Mouse (Mus musculus) midbrain, embryonic 16.5 days (tissue): ENCODE measurements around the gene Gpatch4. TPM values are rescaled to one million over a fixed set of nuclear protein-coding genes. Genes with fewer than 3 reads are reported as not detected.

ENCODE experiments used
- ATAC-seq: fragments of 200-750 bp; cut with Nextera tagmentation; 2 replicates; pipeline ENCODE4 v1.8.0; 2017; ENCODE audit warnings: moderate TSS enrichment
- H3K27ac ChIP-seq: fragments of 300-500 bp; sonication (generic); 2 replicates; pipeline ENCODE4 v1.5.1; 2014; ENCODE audit warnings: mild to moderate bottlenecking, low read length, mixed read lengths
- H3K27me3 ChIP-seq: fragments of 300-500 bp; sonication (generic); 2 replicates; pipeline ENCODE4 v1.6.1; 2014; ENCODE audit warnings: low read depth, low read length, mixed read lengths; ENCODE audit not compliant: control insufficient read depth, insufficient read depth
- H3K36me3 ChIP-seq: fragments of 300-500 bp; sonication (generic); 2 replicates; pipeline ENCODE4 v1.6.1; 2014; ENCODE audit warnings: mild to moderate bottlenecking, low read length, moderate library complexity, mixed read lengths; ENCODE audit not compliant: control insufficient read depth, insufficient read depth
- H3K4me1 ChIP-seq: fragments of 300-500 bp; sonication (generic); 2 replicates; pipeline ENCODE4 v1.6.1; 2014; ENCODE audit warnings: mild to moderate bottlenecking, low read length, mixed read lengths; ENCODE audit not compliant: control insufficient read depth, insufficient read depth
- H3K4me2 ChIP-seq: fragments of 300-500 bp; sonication (generic); 2 replicates; pipeline ENCODE4 v1.6.1; 2014; ENCODE audit warnings: mild to moderate bottlenecking, low read length, mixed read lengths
- H3K4me3 ChIP-seq: fragments of 300-500 bp; sonication (generic); 2 replicates; pipeline ENCODE4 v1.5.1; 2014; ENCODE audit warnings: low read depth, mild to moderate bottlenecking, low read length, moderate library complexity, mixed read lengths
- H3K9ac ChIP-seq: fragments of 300-500 bp; sonication (generic); 2 replicates; pipeline ENCODE4 v1.6.1; 2014; ENCODE audit warnings: low read depth, low read length, mixed read lengths
- H3K9me3 ChIP-seq: fragments of 300-500 bp; sonication (generic); replicated peaks from 2 replicates; pipeline ENCODE4 v1.6.1; 2014; ENCODE audit warnings: mild to moderate bottlenecking, low read length, mixed read lengths; ENCODE audit not compliant: control insufficient read depth, poor library complexity, severe bottlenecking
- WGBS: fragments of 180-500 bp; shearing (Covaris S2); extraction: QIAGEN DNeasy Blood & Tissue Kit; methylation state at CpG from one replicate; pipeline ENCODE4 v1.1.7; 2014; 5-methylcytosine and 5-hydroxymethylcytosine counted together
- polyA plus RNA-seq: library from polyadenylated mRNA; unstranded; fragments of >200 nt; fragmentation: Nextera tagmentation; extraction: Ambion mirVana; gene quantifications from 2 replicates; pipeline ENCODE4 v1.2.1, GENCODE M21; 2015

Gpatch4 gene
- 30.4 and 35.9 TPM in 2 replicates for polyA plus RNA-seq

DNA sequence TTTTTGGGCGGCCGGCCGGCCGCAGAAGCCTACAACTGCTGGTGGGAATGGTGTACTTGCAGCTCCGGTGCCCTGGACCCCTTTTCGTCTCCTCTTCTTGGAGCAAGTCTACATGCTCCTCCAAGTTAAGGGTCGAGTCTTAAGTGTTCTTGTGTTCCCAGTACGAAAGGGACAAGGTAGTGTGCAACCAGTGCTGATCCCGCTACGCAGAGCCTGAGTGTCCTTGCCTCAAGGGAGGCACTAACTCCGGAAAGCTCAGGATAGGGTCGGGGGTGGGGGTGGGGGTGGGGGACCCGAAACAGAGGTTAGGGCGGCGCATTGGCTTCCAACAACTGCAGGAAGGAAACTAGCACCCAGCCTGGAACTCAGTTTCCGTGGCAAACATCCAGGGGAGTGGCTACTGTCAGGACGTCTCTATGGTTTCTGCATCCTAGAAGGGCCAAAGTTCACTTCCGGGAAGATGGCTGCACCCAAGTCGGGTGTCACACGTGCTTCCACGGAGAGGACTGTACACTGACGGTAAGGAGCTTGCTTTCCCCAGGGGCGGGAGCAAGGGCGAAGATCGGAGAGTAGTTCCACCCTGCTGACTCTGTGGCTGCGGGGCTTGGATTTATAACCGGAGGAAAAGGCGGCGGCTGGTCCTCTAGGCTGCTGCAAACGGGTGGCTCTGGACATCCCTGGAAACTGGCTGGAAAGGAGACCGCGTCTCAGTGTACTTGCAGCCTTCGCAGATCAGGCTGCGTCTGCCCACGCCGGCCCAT lies at the start of gene Gpatch4:
Gene Gpatch4 (plus strand): TSS at position 448 of the 761 bp plus-strand sequence.
- peaks cover 11% of the 10 kb centered on the region for H3K27me3 ChIP-seq
- H3K4me1 ChIP-seq, result peaks cover 15% of the 10 kb centered on the region
- peak; percentile 96 for ATAC-seq
- no peaks in the 10 kb centered on the region for H3K9me3 ChIP-seq
- peak within 1 kb of the TSS; percentile 64 for H3K27ac ChIP-seq
- peak within 1 kb of the TSS; percentile 61 for H3K4me3 ChIP-seq
- peak within 1 kb of the TSS; percentile 58 for H3K4me2 ChIP-seq
- peak within 1 kb of the TSS; percentile 67 for H3K9ac ChIP-seq
- H3K36me3 ChIP-seq, result no peaks in the 10 kb centered on the region
- WGBS, result 10% methylated on average over 36 of the region's 36 CpGs

DNA sequence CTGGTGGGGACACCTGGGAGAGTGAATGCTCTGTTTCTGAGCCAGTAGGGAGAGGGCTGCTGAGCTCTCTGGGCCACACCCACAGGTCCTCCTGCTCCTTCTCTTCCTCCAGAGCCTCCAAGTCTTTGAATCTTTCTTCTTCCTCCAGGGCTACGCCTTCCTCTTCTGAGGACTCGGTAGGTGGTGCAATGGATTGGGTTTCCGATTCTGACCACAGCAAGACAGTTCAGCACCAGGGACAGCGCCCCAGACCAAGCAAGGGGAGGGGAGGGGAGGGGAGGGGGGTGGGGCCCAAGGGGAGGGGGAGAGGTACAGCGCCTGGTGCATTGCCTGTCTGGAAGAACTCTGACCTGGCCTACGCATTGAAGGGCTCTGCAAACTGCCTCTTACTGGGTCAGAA lies 49.5 kb upstream of the Gpatch4 start:
- H3K9ac ChIP-seq, result no peak overlapping the region
- peaks cover 55% of the 10 kb centered on the region for H3K27me3 ChIP-seq
- no peaks in the 10 kb centered on the region for H3K9me3 ChIP-seq
- no peak overlapping the region for H3K4me2 ChIP-seq
- no peaks in the 10 kb centered on the region for H3K36me3 ChIP-seq
- ATAC-seq, result no peak
- H3K4me1 ChIP-seq, result peaks cover 9% of the 10 kb centered on the region
- H3K27ac ChIP-seq, result no peak overlapping the region
- WGBS, result 3% methylated on average over 6 of the region's 6 CpGs
- H3K4me3 ChIP-seq, result no peak overlapping the region

DNA sequence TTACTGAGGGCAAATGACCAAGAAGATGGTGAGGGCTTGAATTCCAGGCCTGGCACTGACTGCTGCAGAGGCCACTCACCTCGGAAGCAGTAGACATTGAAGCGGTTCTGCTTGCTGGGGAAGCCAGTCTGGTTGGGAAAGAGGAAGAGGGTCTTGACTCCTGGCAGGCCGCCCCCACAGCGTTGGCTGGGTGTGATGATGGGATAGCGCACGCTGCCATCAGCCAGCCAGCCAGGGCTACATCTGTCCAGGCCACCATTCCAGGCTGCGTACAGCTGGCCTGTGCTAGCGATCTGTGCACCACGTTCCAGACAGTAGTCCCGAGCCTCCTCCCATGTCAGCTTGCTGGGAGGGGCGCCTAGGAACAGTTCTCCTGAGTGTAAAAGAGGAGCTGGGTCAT lies 47.6 kb upstream of the Gpatch4 start:
- Histone ChIP-seq H3K9ac (no peak overlapping the region), H3K27me3 (peaks cover 72% of the 10 kb centered on the region), H3K9me3 (no peaks in the 10 kb centered on the region), H3K36me3 (no peaks in the 10 kb centered on the region), H3K4me1 (peaks cover 21% of the 10 kb centered on the region), H3K4me3 (no peak overlapping the region), H3K4me2 (no peak overlapping the region), H3K27ac (no peak overlapping the region)
- WGBS, result 25% methylated on average over 11 of the region's 11 CpGs
- ATAC-seq, result no peak

GRCm38 (mm10) chr3:87996401-87996800 lies 46.5 kb upstream of the Gpatch4 start:
- Histone ChIP-seq H3K4me2 (peak overlapping the region; percentile 87), H3K27ac (no peak overlapping the region), H3K9me3 (no peaks in the 10 kb centered on the region), H3K4me1 (peaks cover 26% of the 10 kb centered on the region), H3K36me3 (no peaks in the 10 kb centered on the region), H3K4me3 (peak overlapping the region; percentile 46), H3K9ac (no peak overlapping the region), H3K27me3 (peaks cover 82% of the 10 kb centered on the region)
- no peak for ATAC-seq
- 2% methylated on average over 15 of the region's 15 CpGs for WGBS

- no peaks in the 10 kb centered on the region for H3K9me3 ChIP-seq
- H3K27me3 ChIP-seq, result peaks cover 87% of the 10 kb centered on the region
- H3K4me1 ChIP-seq, result peaks cover 28% of the 10 kb centered on the region
- no peak for ATAC-seq
- peak overlapping the region; percentile 46 for H3K4me3 ChIP-seq
- 1% methylated on average over 49 of the region's 49 CpGs for WGBS
- no peak overlapping the region for H3K27ac ChIP-seq
- H3K36me3 ChIP-seq, result no peaks in the 10 kb centered on the region
- H3K4me2 ChIP-seq, result peak overlapping the region; percentile 87
- H3K9ac ChIP-seq, result peak overlapping the region; percentile 64
These were observed 45.8 kb upstream of the Gpatch4 start for GRCm38 (mm10) chr3:87996971-87997614.

DNA sequence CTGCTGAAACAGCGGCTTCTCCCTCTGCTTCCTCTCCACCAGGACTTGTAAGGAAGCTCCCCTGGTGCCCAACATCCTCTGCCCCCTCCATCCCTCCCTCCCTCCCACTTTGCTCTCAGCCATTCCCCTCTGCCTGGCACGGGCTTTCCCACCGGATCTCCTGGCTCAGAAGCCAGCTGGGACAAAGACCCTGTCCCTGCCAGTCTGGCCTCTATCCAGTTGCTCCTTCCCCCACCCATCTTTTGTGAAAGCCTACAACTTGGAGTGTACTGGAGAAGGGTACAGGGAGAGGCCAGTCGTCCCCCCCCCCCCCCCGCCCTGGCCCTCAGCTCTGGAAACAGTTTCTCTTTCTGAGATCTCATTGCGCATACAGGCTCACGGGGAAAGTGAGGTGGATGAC lies 44.2 kb upstream of the Gpatch4 start:
- H3K9ac ChIP-seq, result no peak overlapping the region

GRCm38 (mm10) chr3:87999243-87999895 lies 43.5 kb upstream of the Gpatch4 start:
- Histone ChIP-seq H3K9me3 (no peaks in the 10 kb centered on the region), H3K4me2 (peak overlapping the region; percentile 91), H3K27me3 (peaks cover 81% of the 10 kb centered on the region), H3K4me1 (peaks cover 29% of the 10 kb centered on the region), H3K36me3 (no peaks in the 10 kb centered on the region), H3K9ac (peak overlapping the region; percentile 55), H3K4me3 (peak overlapping the region; percentile 45), H3K27ac (peak overlapping the region; percentile 50)
- ATAC-seq, result no peak
- under 1% methylated on average over 38 of the region's 38 CpGs for WGBS

More for the DNA sequence above, 44.2 kb upstream of the Gpatch4 start:
- H3K36me3 ChIP-seq, result no peaks in the 10 kb centered on the region
- H3K4me3 ChIP-seq, result peak overlapping the region; percentile 45
- H3K27ac ChIP-seq, result no peak overlapping the region; the same call in 1 of the 2 replicates
- peaks cover 86% of the 10 kb centered on the region for H3K27me3 ChIP-seq
- peak; percentile 55; the same call in 1 of the 2 replicates for ATAC-seq
- no peak overlapping the region for H3K4me2 ChIP-seq
- H3K9me3 ChIP-seq, result no peaks in the 10 kb centered on the region
- peaks cover 29% of the 10 kb centered on the region for H3K4me1 ChIP-seq
- 4% methylated on average over 6 of the region's 7 CpGs for WGBS

DNA sequence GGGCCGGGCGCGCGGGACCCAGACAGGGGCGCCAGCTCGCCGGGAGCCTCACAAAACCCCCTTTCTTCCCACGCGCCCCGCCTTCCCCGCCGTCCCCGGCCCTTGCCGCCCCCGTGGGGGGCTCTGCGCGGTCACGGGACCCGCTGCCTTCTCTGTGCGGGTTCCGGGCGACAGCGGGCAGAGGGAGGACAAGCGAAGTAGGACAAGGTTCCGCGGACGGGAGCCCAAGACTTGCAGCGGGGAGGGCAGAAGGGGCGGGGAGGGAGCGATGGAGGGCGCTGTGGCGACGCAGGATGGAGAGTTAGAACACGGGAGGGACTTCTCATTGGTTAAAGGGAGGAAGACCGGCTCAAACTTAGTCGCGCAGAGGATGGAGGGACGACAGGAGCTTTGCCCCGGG lies 42.7 kb upstream of the Gpatch4 start, which contains the start of gene Bcan:
Gene Bcan (minus strand): TSS at position 50 of the 400 bp plus-strand sequence.
- Histone ChIP-seq H3K9me3 (no peaks in the 10 kb centered on the region), H3K4me1 (peaks cover 29% of the 10 kb centered on the region), H3K36me3 (no peaks in the 10 kb centered on the region), H3K4me2 (peak within 1 kb of the TSS; percentile 91), H3K27me3 (peaks cover 74% of the 10 kb centered on the region), H3K4me3 (peak within 1 kb of the TSS; percentile 45), H3K27ac (peak within 1 kb of the TSS; percentile 50), H3K9ac (peak within 1 kb of the TSS; percentile 55)
- peak; percentile 12; the same call in 1 of the 2 replicates for ATAC-seq
- WGBS, result under 1% methylated on average over 36 of the region's 39 CpGs
